Mouse (Mus musculus): ENCODE measurements around the gene Traf7. TPM values are rescaled to one million over a fixed set of nuclear protein-coding genes. Genes with fewer than 3 reads are reported as not detected.

Traf7 gene
- polyA plus RNA-seq, 1 experiment: 108 TPM

DNA sequence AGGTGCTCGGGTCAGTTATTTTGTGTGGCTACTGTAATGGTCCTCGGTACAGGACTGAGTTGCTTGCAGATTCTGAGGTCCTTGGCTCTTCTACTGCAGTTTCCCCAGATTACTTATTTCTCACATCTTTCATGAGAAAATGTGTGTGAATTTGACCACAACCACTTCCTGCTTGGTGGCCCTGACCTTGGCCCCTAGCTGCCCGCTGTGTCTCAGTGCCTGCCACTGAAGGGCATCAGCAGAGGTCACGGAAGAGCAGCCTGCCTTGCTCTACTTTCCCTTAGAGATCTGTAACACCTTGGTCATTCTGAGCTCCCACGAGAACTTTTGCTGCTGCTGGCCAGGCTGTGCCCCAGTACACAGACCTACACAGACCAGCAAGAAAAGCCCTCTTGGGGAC lies 35.9 kb upstream of the Traf7 start:
- Histone ChIP-seq H3K27ac (ENCODE audit: control insufficient read depth, insufficient read depth, low read depth, low read length, poor library complexity) (no peak overlapping the region), H3K4me1 (ENCODE audit: control insufficient read depth, insufficient read depth, low read length) (peaks cover 4% of the 10 kb centered on the region), H3K4me3 (replicated peaks; ENCODE audit: control insufficient read depth, low read depth, low read length) (no peak overlapping the region)
- TF ChIP-seq CTCF (IDR thresholded peaks at IDR 0.05; ENCODE audit: control insufficient read depth, insufficient read depth, low read length): no peak
- TF ChIP-seq POLR2A (IDR thresholded peaks at IDR 0.05; ENCODE audit: borderline replicate concordance, control insufficient read depth, low read depth, low read length): no peak
- 31% methylated on average over 5 of the region's 5 CpGs for WGBS

DNA sequence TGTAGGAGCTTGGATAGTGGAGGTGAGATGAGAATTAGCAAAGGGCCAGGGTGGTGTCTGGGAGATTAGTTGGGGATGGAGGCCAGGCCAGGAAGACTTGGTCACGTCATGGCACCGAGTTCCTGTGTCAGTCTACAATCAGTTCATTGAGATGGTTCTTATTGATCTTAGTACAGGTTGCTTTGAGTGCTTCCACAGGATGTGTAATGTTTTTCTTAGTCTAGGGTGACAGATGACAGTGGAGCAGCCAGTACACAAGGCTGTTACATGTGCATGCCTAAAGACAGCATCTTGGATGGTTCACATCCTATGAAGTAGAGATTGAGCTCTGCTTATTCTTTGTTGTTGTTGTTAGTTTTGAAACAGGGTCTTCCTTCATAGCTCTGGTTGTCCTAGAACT lies 33.9 kb upstream of the Traf7 start:
- WGBS: 86% methylated on average over 2 of the region's 2 CpGs
- TF ChIP-seq CTCF (IDR thresholded peaks at IDR 0.05; ENCODE audit: control insufficient read depth, insufficient read depth, low read length): no peak
- no peak for TF ChIP-seq POLR2A (IDR thresholded peaks at IDR 0.05; ENCODE audit: borderline replicate concordance, control insufficient read depth, low read depth, low read length)
- Histone ChIP-seq H3K4me1 (ENCODE audit: control insufficient read depth, insufficient read depth, low read length) (peaks cover 4% of the 10 kb centered on the region), H3K4me3 (replicated peaks; ENCODE audit: control insufficient read depth, low read depth, low read length) (no peak overlapping the region), H3K27ac (ENCODE audit: control insufficient read depth, insufficient read depth, low read depth, low read length, poor library complexity) (no peak overlapping the region)

DNA sequence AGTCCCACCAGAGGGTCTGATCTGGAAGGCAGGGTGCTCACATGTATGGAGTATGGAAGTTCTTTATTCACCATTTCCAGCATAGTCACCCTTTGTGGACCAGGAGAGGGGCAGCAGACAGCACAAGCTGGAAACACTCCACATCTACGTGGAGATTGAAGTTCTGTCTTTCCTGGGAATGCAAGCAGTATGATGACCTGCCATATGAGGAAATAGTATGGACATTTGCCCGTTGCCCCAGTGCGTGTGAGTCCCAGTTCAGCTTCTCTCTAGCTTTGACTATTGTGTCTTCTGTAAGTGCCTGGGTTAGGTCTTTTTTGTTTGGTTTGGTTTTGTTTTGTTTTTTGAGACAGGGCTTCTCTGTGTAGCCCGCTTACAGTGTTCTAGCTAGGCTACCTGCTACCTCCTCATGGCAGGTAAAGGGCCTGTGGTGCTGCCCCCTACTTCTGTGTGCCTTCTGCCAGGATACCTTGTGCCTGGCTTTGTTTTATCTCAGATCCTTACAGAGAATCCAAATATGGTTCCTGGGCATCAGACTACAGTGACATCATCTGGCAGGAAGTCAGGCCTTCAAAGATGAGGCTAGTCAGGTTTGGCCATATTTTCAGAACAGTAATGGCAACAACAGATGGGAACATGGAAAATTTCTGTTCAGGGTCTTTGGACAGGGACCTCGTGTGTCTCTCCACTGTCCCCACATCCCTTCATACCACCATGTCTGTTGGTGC lies 32.7 kb upstream of the Traf7 start:
- no peak overlapping the region for H3K27ac ChIP-seq (ENCODE audit: control insufficient read depth, insufficient read depth, low read depth, low read length, poor library complexity)
- TF ChIP-seq POLR2A (IDR thresholded peaks at IDR 0.05; ENCODE audit: borderline replicate concordance, control insufficient read depth, low read depth, low read length): no peak
- no peak for TF ChIP-seq CTCF (IDR thresholded peaks at IDR 0.05; ENCODE audit: control insufficient read depth, insufficient read depth, low read length)
- H3K4me1 ChIP-seq (ENCODE audit: control insufficient read depth, insufficient read depth, low read length): peaks cover 4% of the 10 kb centered on the region
- 80% methylated on average over 5 of the region's 5 CpGs for WGBS
- no peak overlapping the region for H3K4me3 ChIP-seq (replicated peaks; ENCODE audit: control insufficient read depth, low read depth, low read length)

DNA sequence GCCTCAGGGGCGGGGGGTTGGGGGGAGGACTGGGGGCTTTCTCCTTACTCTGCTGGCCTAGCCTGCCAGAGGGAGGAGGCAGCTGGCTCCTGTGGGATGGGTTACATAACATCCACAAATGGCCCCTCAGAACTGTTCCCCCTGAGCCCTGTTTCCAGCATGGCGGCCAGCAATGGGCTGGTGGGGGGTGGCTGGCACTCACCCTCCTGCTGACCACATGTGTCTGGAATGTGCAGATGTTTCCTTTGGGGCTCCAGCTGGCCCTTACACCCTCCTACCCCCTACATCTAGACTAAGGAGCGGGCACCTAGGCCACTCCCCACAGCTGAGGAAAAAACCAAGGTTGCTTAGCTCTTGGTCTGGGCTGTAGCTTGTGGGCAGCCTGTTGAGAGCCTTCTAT lies 31.4 kb upstream of the Traf7 start:
- peaks cover 4% of the 10 kb centered on the region for H3K4me1 ChIP-seq (ENCODE audit: control insufficient read depth, insufficient read depth, low read length)
- no peak overlapping the region for H3K27ac ChIP-seq (ENCODE audit: control insufficient read depth, insufficient read depth, low read depth, low read length, poor library complexity)
- no peak overlapping the region for H3K4me3 ChIP-seq (replicated peaks; ENCODE audit: control insufficient read depth, low read depth, low read length)
- 39% methylated on average over 3 of the region's 3 CpGs for WGBS
- TF ChIP-seq CTCF (IDR thresholded peaks at IDR 0.05; ENCODE audit: control insufficient read depth, insufficient read depth, low read length) (no peak), POLR2A (IDR thresholded peaks at IDR 0.05; ENCODE audit: borderline replicate concordance, control insufficient read depth, low read depth, low read length) (no peak)

DNA sequence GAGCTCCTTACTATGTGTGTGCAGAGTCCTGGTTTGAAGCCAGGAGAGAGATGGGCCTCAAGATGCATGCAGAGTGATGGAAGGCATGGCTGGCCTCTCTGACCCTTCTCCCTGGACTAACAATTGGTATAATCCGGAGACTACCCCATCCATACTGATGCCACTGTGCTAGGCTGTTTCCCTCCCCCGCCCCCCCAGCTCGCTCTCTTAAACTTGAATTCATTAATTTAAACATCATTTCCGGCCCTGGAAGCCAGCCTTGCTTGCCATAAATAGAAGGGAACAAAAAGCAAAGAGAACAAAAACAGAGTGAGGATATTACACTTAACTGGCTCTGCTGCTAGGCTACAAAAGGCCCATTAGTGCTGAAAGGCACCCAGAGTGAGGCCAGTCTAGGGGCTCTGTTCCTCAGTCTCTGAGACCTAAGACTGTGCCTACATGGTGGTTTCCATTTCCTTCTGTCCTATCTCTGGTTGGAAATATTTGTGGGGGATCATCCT lies 30.9 kb upstream of the Traf7 start:
- 26% methylated on average over 4 of the region's 4 CpGs for WGBS
- Histone ChIP-seq H3K27ac (ENCODE audit: control insufficient read depth, insufficient read depth, low read depth, low read length, poor library complexity) (no peak overlapping the region), H3K4me1 (ENCODE audit: control insufficient read depth, insufficient read depth, low read length) (peaks cover 2% of the 10 kb centered on the region; the same call in 1 of the 2 replicates), H3K4me3 (replicated peaks; ENCODE audit: control insufficient read depth, low read depth, low read length) (no peak overlapping the region)
- no peak for TF ChIP-seq POLR2A (IDR thresholded peaks at IDR 0.05; ENCODE audit: borderline replicate concordance, control insufficient read depth, low read depth, low read length)
- no peak for TF ChIP-seq CTCF (IDR thresholded peaks at IDR 0.05; ENCODE audit: control insufficient read depth, insufficient read depth, low read length)

DNA sequence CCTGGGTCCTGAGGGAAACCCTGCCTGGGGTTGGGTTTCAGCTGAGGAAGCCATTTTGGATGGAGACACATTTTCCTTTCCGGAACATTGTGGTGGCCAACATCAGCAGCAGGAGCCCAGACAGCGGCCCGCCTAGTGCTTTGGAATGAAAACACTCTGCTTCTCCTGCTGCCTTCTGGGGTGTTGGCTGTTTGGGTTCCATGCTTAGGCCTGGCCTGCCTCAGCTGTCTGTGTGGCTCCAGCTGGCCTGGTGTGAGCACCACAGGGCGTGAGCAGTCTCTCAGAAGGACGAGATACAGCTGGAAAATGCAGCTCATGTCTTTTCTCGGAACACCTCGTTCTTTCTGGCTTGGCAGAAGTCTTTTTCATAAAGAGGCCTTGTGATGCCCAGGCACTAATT lies 29.4 kb upstream of the Traf7 start:
- Histone ChIP-seq H3K4me3 (replicated peaks; ENCODE audit: control insufficient read depth, low read depth, low read length) (no peak overlapping the region), H3K4me1 (ENCODE audit: control insufficient read depth, insufficient read depth, low read length) (peaks cover 2% of the 10 kb centered on the region; the same call in 1 of the 2 replicates), H3K27ac (ENCODE audit: control insufficient read depth, insufficient read depth, low read depth, low read length, poor library complexity) (no peak overlapping the region)
- TF ChIP-seq CTCF (IDR thresholded peaks at IDR 0.05; ENCODE audit: control insufficient read depth, insufficient read depth, low read length) (no peak), POLR2A (IDR thresholded peaks at IDR 0.05; ENCODE audit: borderline replicate concordance, control insufficient read depth, low read depth, low read length) (no peak)
- WGBS: 91% methylated on average over 7 of the region's 7 CpGs

DNA sequence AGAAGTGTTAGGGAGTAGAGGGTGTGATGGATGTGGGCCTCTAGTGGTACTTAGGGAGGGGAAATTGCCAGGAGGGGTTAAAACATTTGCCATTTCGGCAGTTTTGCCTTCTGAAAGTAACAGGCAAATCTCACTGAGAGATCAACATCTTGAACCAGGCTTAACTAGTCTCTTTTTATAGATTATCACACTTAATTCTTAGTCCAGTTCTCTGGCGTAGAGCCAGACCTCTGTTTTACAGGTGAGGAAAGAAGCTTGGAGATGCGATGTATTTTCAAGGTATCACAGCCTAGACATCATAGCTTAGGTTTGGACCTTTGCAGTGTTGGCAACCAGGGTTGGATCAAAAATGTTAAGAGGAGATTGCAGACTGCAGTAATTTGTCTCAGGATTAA lies 23.3 kb upstream of the Traf7 start:
- H3K4me1 ChIP-seq (ENCODE audit: control insufficient read depth, insufficient read depth, low read length): no peaks in the 10 kb centered on the region; the same call in 1 of the 2 replicates
- no peak overlapping the region for H3K27ac ChIP-seq (ENCODE audit: control insufficient read depth, insufficient read depth, low read depth, low read length, poor library complexity)
- 74% methylated on average over 3 of the region's 3 CpGs for WGBS
- H3K4me3 ChIP-seq (replicated peaks; ENCODE audit: control insufficient read depth, low read depth, low read length): peak overlapping the region; percentile 72
- TF ChIP-seq CTCF (IDR thresholded peaks at IDR 0.05; ENCODE audit: control insufficient read depth, insufficient read depth, low read length): no peak
- no peak for TF ChIP-seq POLR2A (IDR thresholded peaks at IDR 0.05; ENCODE audit: borderline replicate concordance, control insufficient read depth, low read depth, low read length)

DNA sequence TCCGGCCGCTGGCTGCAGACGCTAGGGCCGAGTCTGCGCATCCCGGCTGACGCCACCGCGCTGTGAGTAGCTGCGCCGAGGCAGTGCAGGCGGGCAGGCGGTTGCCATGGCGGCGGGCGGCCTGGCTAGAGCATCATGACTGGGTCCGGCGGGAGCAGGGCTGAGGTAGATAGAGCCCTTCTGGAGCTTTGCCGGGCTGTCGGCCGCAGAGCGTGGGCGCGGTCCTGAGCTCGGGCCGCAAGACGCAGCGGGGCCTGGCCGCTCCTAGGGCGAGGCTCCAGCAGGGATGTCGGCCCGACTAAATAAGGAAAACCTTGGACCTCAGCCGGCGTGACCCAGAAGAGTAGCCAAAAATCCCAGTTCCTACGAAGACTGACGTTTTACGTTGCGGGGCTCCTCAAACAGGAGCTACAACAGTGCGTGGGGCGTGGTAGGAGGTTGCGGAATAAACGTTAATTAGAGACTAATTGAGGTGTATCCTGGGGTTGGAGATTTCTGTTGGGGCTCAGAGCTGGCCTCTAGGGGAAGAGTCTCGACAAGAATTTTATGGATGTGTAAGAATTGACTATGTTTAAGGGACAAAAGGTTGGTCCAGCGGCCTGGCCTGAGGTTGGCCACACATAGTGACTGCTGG lies 22.8 kb upstream of the Traf7 start:
- TF ChIP-seq POLR2A (IDR thresholded peaks at IDR 0.05; ENCODE audit: borderline replicate concordance, control insufficient read depth, low read depth, low read length): no peak
- TF ChIP-seq CTCF (IDR thresholded peaks at IDR 0.05; ENCODE audit: control insufficient read depth, insufficient read depth, low read length): no peak
- 3% methylated on average over 44 of the region's 44 CpGs for WGBS
- Histone ChIP-seq H3K4me3 (replicated peaks; ENCODE audit: control insufficient read depth, low read depth, low read length) (peak overlapping the region; percentile 72), H3K27ac (ENCODE audit: control insufficient read depth, insufficient read depth, low read depth, low read length, poor library complexity) (peak overlapping the region; percentile 87), H3K4me1 (ENCODE audit: control insufficient read depth, insufficient read depth, low read length) (no peaks in the 10 kb centered on the region; the same call in 1 of the 2 replicates)
